Mouse (Mus musculus): ENCODE results near the gene Ccnq. TPM values are rescaled to one million over a fixed set of nuclear protein-coding genes. Genes with fewer than 3 reads are reported as not detected.

Ccnq gene
- polyA plus RNA-seq (2014; fragmentation: Illumina TruSeq; extraction: RNeasy Lipid Tissue Mini Kit (QIAGEN cat#74804); ENCODE audit: low read depth, low replicate concordance) = 12.2 TPM

DNA sequence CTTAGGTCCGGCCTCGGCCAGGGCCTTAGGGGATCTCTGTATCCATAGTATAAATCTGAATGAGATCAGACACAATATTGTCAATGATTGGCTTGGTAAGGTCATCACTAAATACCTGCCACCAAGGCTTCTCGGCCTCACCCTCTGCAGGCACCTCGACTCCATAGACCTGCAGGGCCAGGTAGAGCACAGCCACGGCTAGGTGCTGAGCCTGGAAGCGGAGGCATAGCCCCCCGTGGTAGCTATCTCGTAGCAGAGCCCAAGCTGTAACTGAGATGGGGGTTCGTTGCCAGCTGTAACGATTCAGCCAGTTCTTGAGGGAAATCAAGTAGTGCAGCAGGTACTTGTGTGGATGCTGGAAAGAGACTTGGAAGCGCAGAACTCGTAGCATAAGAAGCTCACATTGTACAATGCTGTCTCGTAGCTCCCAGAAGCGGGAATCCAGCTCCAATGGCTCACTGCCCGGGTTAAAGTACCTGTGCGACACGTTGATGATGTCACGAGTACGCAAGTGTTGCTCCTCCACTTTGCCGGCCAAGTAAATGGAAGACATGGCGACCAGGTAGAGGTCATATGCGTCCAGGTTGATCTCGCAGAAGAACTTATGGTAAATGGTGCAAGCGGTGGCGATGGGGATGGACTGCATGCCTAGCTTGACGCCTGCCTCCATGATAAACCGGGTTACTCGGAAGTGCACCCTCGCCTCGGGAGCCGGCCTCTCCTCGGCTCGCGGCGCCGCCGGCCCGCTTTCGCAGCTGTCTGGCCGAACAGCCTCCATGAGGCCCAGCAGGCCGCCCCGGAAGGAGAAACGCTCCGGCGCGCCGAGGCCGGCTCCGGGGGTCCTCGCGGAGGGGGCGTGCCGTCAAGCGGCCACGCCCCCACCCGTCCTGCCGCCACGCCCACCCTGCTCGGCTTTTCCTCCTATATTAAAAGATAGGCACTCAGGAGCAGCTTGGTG lies at the start of gene Ccnq:
Gene Ccnq (minus strand): TSS at position 845 of the 958 bp plus-strand sequence.

Other genes starting within 250 kb of the Ccnq start
- not detected for gene Sebox, start 248.3 kb downstream of the Ccnq start, polyA plus RNA-seq (2014; fragmentation: Illumina TruSeq; extraction: RNeasy Lipid Tissue Mini Kit (QIAGEN cat#74804); ENCODE audit: low read depth, low replicate concordance)
- gene Tmem199, start 239.6 kb downstream of the Ccnq start, polyA plus RNA-seq (2014; fragmentation: Illumina TruSeq; extraction: RNeasy Lipid Tissue Mini Kit (QIAGEN cat#74804); ENCODE audit: low read depth, low replicate concordance) = 31.2 TPM
- gene Poldip2, start 239.5 kb downstream of the Ccnq start, polyA plus RNA-seq (2014; fragmentation: Illumina TruSeq; extraction: RNeasy Lipid Tissue Mini Kit (QIAGEN cat#74804); ENCODE audit: low read depth, low replicate concordance) = 30.6 TPM
- gene Tnfaip1, start 215.4 kb downstream of the Ccnq start, polyA plus RNA-seq (2014; fragmentation: Illumina TruSeq; extraction: RNeasy Lipid Tissue Mini Kit (QIAGEN cat#74804); ENCODE audit: low read depth, low replicate concordance) = 25.8 TPM
- 50.4 TPM for gene Ift20, start 215.4 kb downstream of the Ccnq start, polyA plus RNA-seq (2014; fragmentation: Illumina TruSeq; extraction: RNeasy Lipid Tissue Mini Kit (QIAGEN cat#74804); ENCODE audit: low read depth, low replicate concordance)
- gene Tmem97, start 201.0 kb downstream of the Ccnq start, polyA plus RNA-seq (2014; fragmentation: Illumina TruSeq; extraction: RNeasy Lipid Tissue Mini Kit (QIAGEN cat#74804); ENCODE audit: low read depth, low replicate concordance) = 19.9 TPM
- 117 TPM for gene Nlk, start 54.4 kb downstream of the Ccnq start, polyA plus RNA-seq (2014; fragmentation: Illumina TruSeq; extraction: RNeasy Lipid Tissue Mini Kit (QIAGEN cat#74804); ENCODE audit: low read depth, low replicate concordance)
- 11.2 TPM for gene Lyrm9, start 74.9 kb upstream of the Ccnq start, polyA plus RNA-seq (2014; fragmentation: Illumina TruSeq; extraction: RNeasy Lipid Tissue Mini Kit (QIAGEN cat#74804); ENCODE audit: low read depth, low replicate concordance)
- 0.41 TPM for gene Nos2, start 169.1 kb upstream of the Ccnq start, polyA plus RNA-seq (2014; fragmentation: Illumina TruSeq; extraction: RNeasy Lipid Tissue Mini Kit (QIAGEN cat#74804); ENCODE audit: low read depth, low replicate concordance)
- 10.7 TPM for gene Lgals9, start 233.2 kb upstream of the Ccnq start, polyA plus RNA-seq (2014; fragmentation: Illumina TruSeq; extraction: RNeasy Lipid Tissue Mini Kit (QIAGEN cat#74804); ENCODE audit: low read depth, low replicate concordance)

All from adrenal gland, adult 10 weeks (tissue).